Mouse (Mus musculus): ENCODE measurements around the gene Pbx1. TPM values are rescaled to one million over a fixed set of nuclear protein-coding genes. Genes with fewer than 3 reads are reported as not detected.

The Pbx1 gene
- total RNA-seq, 2 experiments from 2014 or later = 120 to 123 TPM

- no peak for DNase-seq (ENCODE audit: low spot score in 2 of 2)
- no peak overlapping the region for H3K27ac ChIP-seq
- no peak for TF ChIP-seq CTCF (conservative IDR thresholded peaks at IDR 0.05)
- no peak overlapping the region for H3K4me3 ChIP-seq
These were observed 343.4 kb downstream of the Pbx1 start for GRCm38 (mm10) chr1:168088680-168089079.

GRCm38 (mm10) chr1:168079394-168079767 is 352.7 kb downstream of the Pbx1 start:
- no peak for TF ChIP-seq CTCF (conservative IDR thresholded peaks at IDR 0.05)
- no peak for DNase-seq (ENCODE audit: low spot score in 2 of 2)
- no peak overlapping the region for H3K27ac ChIP-seq
- no peak overlapping the region for H3K4me3 ChIP-seq

GRCm38 (mm10) chr1:168078746-168079393 is 353.2 kb downstream of the Pbx1 start:
- TF ChIP-seq CTCF (conservative IDR thresholded peaks at IDR 0.05) = no peak

GRCm38 (mm10) chr1:168071974-168072373 is 360.1 kb downstream of the Pbx1 start:
- H3K27ac ChIP-seq = no peak overlapping the region
- H3K4me3 ChIP-seq = no peak overlapping the region
- no peak for DNase-seq (ENCODE audit: low spot score in 2 of 2)
- no peak for TF ChIP-seq CTCF (conservative IDR thresholded peaks at IDR 0.05)

More at GRCm38 (mm10) chr1:168078746-168079393, 353.2 kb downstream of the Pbx1 start:
- no peak for DNase-seq (ENCODE audit: low spot score in 2 of 2)
- H3K4me3 ChIP-seq = no peak overlapping the region
- no peak overlapping the region for H3K27ac ChIP-seq

GRCm38 (mm10) chr1:168070273-168070910 is 361.7 kb downstream of the Pbx1 start:
- TF ChIP-seq CTCF (conservative IDR thresholded peaks at IDR 0.05) = no peak
- Histone ChIP-seq H3K4me3 (no peak overlapping the region), H3K27ac (no peak overlapping the region)
- DNase-seq (ENCODE audit: low spot score in 2 of 2) = no peak

GRCm38 (mm10) chr1:168069740-168070139 is 362.3 kb downstream of the Pbx1 start:
- no peak for DNase-seq (ENCODE audit: low spot score in 2 of 2)
- no peak overlapping the region for H3K27ac ChIP-seq
- no peak for TF ChIP-seq CTCF (conservative IDR thresholded peaks at IDR 0.05)
- no peak overlapping the region for H3K4me3 ChIP-seq
